Mouse (Mus musculus) neural tube, embryonic 11.5 days (tissue): Measurements from ENCODE around the gene Vmn2r13. TPM values are rescaled to one million over a fixed set of nuclear protein-coding genes. Genes with fewer than 3 reads are reported as not detected.
"Not testable (repeated sequence)": the region's sequence is repeated elsewhere in the genome, so short reads cannot be mapped to it uniquely, and the experiment has no call there.

Source experiments
- ATAC-seq: fragments of 200-750 bp; cut with Nextera tagmentation; 2 replicates; pipeline ENCODE4 v1.8.0; 2017; ENCODE audit warnings: moderate number of reproducible peaks, mild to moderate bottlenecking, moderate TSS enrichment, moderate library complexity; ENCODE audit not compliant: insufficient read depth, low FRiP score, low TSS enrichment
- DNase-seq: peaks from one replicate; pipeline ENCODE4 v3.0.0-alpha.2; 2015; ENCODE audit warnings: low spot score
- H3K27ac ChIP-seq: fragments of 300-500 bp; sonication (generic); 2 replicates; pipeline ENCODE4 v1.5.1; 2014; ENCODE audit warnings: low read depth, mild to moderate bottlenecking, low read length
- H3K27me3 ChIP-seq: fragments of 300-500 bp; sonication (generic); 2 replicates; pipeline ENCODE4 v1.6.1; 2014; ENCODE audit warnings: mild to moderate bottlenecking, low read length, mixed read lengths; ENCODE audit not compliant: control insufficient read depth, insufficient read depth
- H3K36me3 ChIP-seq: fragments of 300-500 bp; sonication (generic); 2 replicates; pipeline ENCODE4 v1.6.1; 2014; ENCODE audit warnings: mild to moderate bottlenecking, low read length, moderate library complexity, mixed read lengths; ENCODE audit not compliant: control insufficient read depth, insufficient read depth
- H3K4me1 ChIP-seq: fragments of 300-500 bp; sonication (generic); 2 replicates; pipeline ENCODE4 v1.6.1; 2014; ENCODE audit warnings: low read length, mixed read lengths; ENCODE audit not compliant: control insufficient read depth, insufficient read depth
- H3K4me2 ChIP-seq: fragments of 300-500 bp; sonication (generic); 2 replicates; pipeline ENCODE4 v1.6.1; 2014; ENCODE audit warnings: low read depth, mild to moderate bottlenecking, moderate library complexity
- H3K4me3 ChIP-seq: fragments of 300-500 bp; sonication (generic); 2 replicates; pipeline ENCODE4 v1.5.1; 2014; ENCODE audit warnings: low read depth, low read length
- H3K9ac ChIP-seq: fragments of 300-500 bp; sonication (generic); 2 replicates; pipeline ENCODE4 v1.6.1; 2014; ENCODE audit warnings: mild to moderate bottlenecking, low read length
- H3K9me3 ChIP-seq: fragments of 300-500 bp; sonication (generic); 2 replicates; pipeline ENCODE4 v1.6.1; 2016; ENCODE audit warnings: low read length; ENCODE audit not compliant: control insufficient read depth
- WGBS: fragments of 180-500 bp; shearing (Covaris S2); extraction: QIAGEN DNeasy Blood & Tissue Kit; methylation state at CpG from one replicate; pipeline ENCODE4 v1.1.7; 2014; 5-methylcytosine and 5-hydroxymethylcytosine counted together
- polyA plus RNA-seq: library from polyadenylated mRNA; unstranded; fragments of >200 nt; fragmentation: Nextera tagmentation; extraction: Ambion mirVana; gene quantifications from 2 replicates; pipeline ENCODE4 v1.2.1, GENCODE M21; 2014

Gene Vmn2r13
- not detected in 2 replicates for polyA plus RNA-seq

DNA sequence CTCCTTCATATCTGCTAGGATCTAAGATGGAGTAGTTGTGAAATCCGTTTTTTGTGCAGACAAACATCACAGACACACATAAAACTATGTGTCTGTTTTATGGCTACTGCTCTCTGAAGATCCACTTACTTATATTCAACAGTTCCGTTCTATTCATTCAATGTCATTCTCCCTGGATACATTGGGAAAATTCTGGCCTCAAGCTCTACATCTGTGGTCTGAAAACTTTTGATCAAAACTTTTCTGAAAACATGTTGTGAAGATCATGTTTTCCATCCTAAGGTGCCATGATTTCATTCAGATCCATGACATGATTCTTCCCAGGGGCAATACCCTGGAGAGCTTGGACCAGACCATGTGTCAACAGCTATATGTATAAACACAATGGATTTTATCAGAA, at the start of gene Vmn2r13:
Gene Vmn2r13, minus strand, starts transcription at position 101 of the 400 bp plus-strand sequence.
- not testable (repeated sequence) for DNase-seq, H3K36me3 ChIP-seq, H3K9me3 ChIP-seq, H3K4me3 ChIP-seq, H3K4me2 ChIP-seq, H3K27ac ChIP-seq, H3K27me3 ChIP-seq, H3K9ac ChIP-seq, H3K4me1 ChIP-seq, ATAC-seq
- 61% methylated on average over 2 of the region's 2 CpGs for WGBS

DNA sequence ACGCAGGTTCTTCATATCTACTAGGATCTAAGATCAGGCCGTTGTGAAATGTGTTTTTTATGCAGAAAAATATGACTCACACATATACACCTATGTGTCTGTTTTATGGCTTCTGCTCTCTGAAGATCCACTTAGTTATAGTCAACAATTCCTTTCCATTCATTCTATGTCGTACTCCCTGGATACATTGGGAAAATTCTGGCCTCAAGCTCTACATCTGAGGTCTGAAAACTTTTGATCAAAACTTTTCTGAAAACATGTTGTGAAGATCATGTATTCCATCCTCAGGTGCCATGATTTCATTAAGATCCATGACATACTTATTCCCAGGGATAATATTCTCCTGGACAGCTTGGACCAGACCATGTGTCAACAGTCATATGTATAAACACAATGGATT, 32.6 kb upstream of the Vmn2r13 start, which contains the start of gene Vmn2r14:
Gene Vmn2r14, minus strand, starts transcription at position 101 of the 400 bp plus-strand sequence.
- no peak within 1 kb of the TSS for H3K4me3 ChIP-seq
- DNase-seq (no peak), ATAC-seq (no peak)
- no peak within 1 kb of the TSS for H3K4me2 ChIP-seq
- 71% methylated on average over 3 of the region's 3 CpGs for WGBS
- H3K9me3 ChIP-seq, result no peaks in the 10 kb centered on the region
- no peak within 1 kb of the TSS for H3K27ac ChIP-seq
- H3K9ac ChIP-seq, result no peak within 1 kb of the TSS
- H3K27me3 ChIP-seq, result no peaks in the 10 kb centered on the region
- no peaks in the 10 kb centered on the region for H3K4me1 ChIP-seq
- H3K36me3 ChIP-seq, result no peaks in the 10 kb centered on the region

DNA sequence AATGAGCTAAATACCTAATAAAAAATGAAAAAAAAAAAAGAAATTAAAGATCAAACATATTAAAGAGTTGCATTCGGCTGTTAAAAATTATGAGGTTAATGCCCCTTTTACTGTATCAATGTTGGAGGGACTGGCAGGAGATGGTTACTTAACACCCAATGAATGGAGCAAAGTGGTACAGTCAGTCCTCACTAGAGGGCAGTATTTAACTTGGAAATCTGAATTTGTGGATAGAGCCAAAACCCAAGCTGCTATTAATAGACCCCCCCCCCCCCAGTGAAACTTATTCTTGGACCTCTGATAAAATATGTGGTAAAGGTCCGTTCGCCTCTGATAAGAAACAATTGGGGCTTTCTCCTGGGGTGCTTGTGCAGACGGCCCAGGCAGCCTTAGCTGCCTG, 25.1 kb downstream of the Vmn2r13 start:
- not testable (repeated sequence) for ATAC-seq, DNase-seq, H3K27me3 ChIP-seq, H3K4me1 ChIP-seq, H3K4me3 ChIP-seq, H3K9ac ChIP-seq, H3K9me3 ChIP-seq, H3K27ac ChIP-seq, H3K4me2 ChIP-seq, H3K36me3 ChIP-seq
- 88% methylated on average over 4 of the region's 4 CpGs for WGBS

DNA sequence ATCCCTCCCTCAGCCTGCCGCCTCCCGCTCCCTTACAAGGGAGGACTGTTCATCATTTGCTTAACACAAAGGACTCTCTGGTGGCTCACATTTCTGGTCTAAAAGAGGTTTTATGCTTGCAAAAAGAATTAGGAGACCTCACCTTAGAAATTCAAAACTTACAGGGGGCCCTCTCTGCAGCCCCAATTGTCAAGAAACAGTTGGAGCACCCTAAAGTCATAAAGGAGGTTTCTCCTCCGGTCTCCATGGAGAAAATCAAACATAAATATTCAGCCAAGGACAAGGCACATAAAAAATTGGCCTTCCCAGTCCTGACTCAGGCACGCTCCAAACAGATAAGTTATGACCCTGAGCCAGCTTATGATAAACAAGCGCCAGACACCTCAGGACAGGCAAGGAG, 31.9 kb downstream of the Vmn2r13 start:
- H3K27me3 ChIP-seq, result no peaks in the 10 kb centered on the region
- WGBS, result 90% methylated on average over 5 of the region's 5 CpGs
- H3K27ac ChIP-seq, result no peak overlapping the region
- no peak overlapping the region for H3K4me2 ChIP-seq
- ATAC-seq, result no peak
- no peak overlapping the region for H3K9ac ChIP-seq
- no peak overlapping the region for H3K4me3 ChIP-seq
- H3K4me1 ChIP-seq, result no peaks in the 10 kb centered on the region
- DNase-seq, result no peak
- H3K36me3 ChIP-seq, result no peaks in the 10 kb centered on the region
- no peaks in the 10 kb centered on the region for H3K9me3 ChIP-seq

- not testable (repeated sequence) for H3K27ac ChIP-seq, H3K9ac ChIP-seq, H3K9me3 ChIP-seq, H3K4me1 ChIP-seq, H3K27me3 ChIP-seq, H3K36me3 ChIP-seq, ATAC-seq, H3K4me3 ChIP-seq, H3K4me2 ChIP-seq, DNase-seq
- WGBS, result 90% methylated on average over 1 of the region's 1 CpGs
Observed at GRCm38 (mm10) chr5:109159576-109159975, 32.4 kb downstream of the Vmn2r13 start.

DNA sequence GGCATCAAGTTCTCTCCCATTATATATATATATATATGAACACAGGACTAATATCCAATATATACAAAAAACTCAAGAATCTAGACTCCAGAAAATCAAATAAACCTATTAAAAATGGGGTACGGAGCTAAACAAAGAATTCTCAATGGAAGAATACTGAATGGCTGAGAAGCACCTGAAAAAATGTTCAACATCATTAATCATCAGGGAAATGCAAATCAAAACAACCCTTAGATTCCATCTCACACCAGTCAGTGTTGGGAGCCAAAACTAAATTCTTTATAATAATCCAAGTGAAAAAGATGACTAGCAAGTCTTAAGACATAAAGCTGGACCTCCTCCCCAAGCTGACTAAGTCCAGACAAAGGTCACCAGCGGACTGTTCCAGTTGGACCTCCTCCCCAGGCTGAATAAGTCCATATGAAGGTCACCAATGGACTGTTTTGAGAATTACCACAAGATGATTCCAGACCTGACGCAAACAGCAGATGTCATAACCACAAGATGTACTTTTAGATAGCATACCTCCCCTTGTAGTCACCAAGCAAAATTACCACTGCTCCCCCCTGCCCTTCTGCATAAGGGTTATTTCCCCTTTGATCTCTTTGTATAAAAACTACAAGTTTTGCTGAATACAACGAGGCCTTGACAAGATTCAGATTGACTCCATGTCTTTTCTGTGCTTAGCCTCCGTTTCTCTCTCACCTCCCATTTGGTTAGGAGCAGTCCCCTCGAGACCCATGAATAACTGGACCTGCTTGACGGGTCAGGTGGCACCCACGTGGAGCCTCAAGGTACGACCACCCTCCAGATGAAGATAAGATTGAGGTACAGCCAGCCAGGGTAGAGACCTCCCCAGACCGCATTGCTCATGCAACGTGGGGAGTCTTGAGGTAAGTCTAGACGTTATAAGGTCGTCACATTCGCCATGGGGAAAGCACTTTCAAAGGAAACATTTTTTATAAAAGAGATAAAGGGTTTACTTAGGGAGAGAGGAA, 33.2 kb downstream of the Vmn2r13 start:
- H3K4me3 ChIP-seq, H3K9ac ChIP-seq, H3K27me3 ChIP-seq, H3K36me3 ChIP-seq, ATAC-seq, H3K9me3 ChIP-seq, DNase-seq, H3K4me1 ChIP-seq, H3K4me2 ChIP-seq, H3K27ac ChIP-seq: not testable (repeated sequence)
- 80% methylated on average over 14 of the region's 14 CpGs for WGBS

DNA sequence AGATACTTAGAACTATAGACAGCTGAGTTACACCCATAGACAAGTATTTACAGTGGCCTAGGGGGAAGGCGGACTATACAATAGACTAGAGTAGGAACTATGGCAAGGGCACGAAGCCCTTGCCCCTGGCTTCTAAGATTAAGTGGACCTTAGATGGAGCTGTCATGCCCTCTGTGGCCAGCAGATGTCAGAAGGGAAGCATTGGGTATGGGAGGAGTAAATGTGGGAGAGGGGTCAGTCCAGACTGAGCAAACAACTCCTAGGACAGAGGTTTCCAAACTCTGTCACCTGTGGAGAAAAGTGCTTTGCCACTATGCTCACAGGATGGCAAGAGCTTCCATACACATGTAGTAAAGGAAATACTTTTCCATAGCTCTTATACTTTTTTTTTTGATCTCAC, 52.5 kb downstream of the Vmn2r13 start:
- H3K9me3 ChIP-seq, result no peaks in the 10 kb centered on the region
- DNase-seq (no peak), ATAC-seq (no peak)
- H3K36me3 ChIP-seq, result no peaks in the 10 kb centered on the region
- H3K9ac ChIP-seq, result no peak overlapping the region
- H3K27me3 ChIP-seq, result no peaks in the 10 kb centered on the region
- no peaks in the 10 kb centered on the region for H3K4me1 ChIP-seq
- WGBS, result 75% methylated on average over 2 of the region's 2 CpGs
- no peak overlapping the region for H3K4me3 ChIP-seq
- H3K27ac ChIP-seq, result no peak overlapping the region
- no peak overlapping the region for H3K4me2 ChIP-seq

DNA sequence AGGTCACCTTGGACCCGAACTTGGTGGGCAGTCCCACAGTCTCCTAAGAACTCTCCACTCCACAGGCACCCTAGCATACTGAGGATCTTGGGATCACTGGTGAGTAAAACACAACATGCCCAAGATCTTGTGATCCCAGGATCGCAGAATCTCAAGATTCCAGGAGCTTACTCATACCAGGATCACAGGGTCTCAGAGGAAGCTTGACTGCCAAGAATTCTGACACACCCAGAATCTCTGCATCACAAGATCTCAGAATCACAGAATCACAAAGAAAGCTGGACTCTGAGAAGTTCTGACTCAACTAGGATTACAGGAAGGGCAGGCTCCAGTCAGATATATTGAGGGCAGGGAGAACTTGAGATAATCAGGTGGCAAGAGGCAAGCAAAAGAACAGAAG, 55.3 kb downstream of the Vmn2r13 start:
- Histone ChIP-seq H3K9ac (no peak overlapping the region), H3K27ac (no peak overlapping the region), H3K4me3 (no peak overlapping the region), H3K27me3 (no peaks in the 10 kb centered on the region), H3K4me1 (no peaks in the 10 kb centered on the region), H3K4me2 (no peak overlapping the region), H3K9me3 (no peaks in the 10 kb centered on the region), H3K36me3 (no peaks in the 10 kb centered on the region)
- no peak for ATAC-seq
- WGBS, result 79% methylated on average over 2 of the region's 2 CpGs
- DNase-seq, result no peak
